Mouse (Mus musculus) fat pad, adult 2 months (tissue): ENCODE data around the gene Tdrd5.
"Not testable (repeated sequence)": the region's sequence is repeated elsewhere in the genome, so short reads cannot be mapped to it uniquely, and the experiment has no call there.

Experiments used
- DNase-seq: peaks from one replicate; pipeline ENCODE4 v3.0.0-alpha.2; 2011; ENCODE audit warnings: low read depth, low spot score; ENCODE audit errors: extremely low read depth

The Tdrd5 gene

GRCm38 (mm10) chr1:156263352-156263751, 40.1 kb downstream of the Tdrd5 start:
- DNase-seq = no peak

- DNase-seq = peak; percentile 52
Observed at GRCm38 (mm10) chr1:156254866-156255265, 48.6 kb downstream of the Tdrd5 start.

GRCm38 (mm10) chr1:156251096-156251495, 52.4 kb downstream of the Tdrd5 start:
- not testable (repeated sequence) for DNase-seq

- DNase-seq = no peak
Observed at GRCm38 (mm10) chr1:156247893-156248292, 55.6 kb downstream of the Tdrd5 start.

- no peak for DNase-seq
Observed at GRCm38 (mm10) chr1:156241713-156242348, 61.6 kb downstream of the Tdrd5 start.

GRCm38 (mm10) chr1:156241035-156241434, 62.4 kb downstream of the Tdrd5 start:
- DNase-seq = no peak

- no peak for DNase-seq
Observed at GRCm38 (mm10) chr1:156231122-156231521, 72.3 kb downstream of the Tdrd5 start.

- no peak for DNase-seq
Observed at GRCm38 (mm10) chr1:156230339-156231089, 73.0 kb downstream of the Tdrd5 start.

GRCm38 (mm10) chr1:156229448-156229847, 74.0 kb downstream of the Tdrd5 start:
- DNase-seq = no peak

GRCm38 (mm10) chr1:156228728-156229127, 74.7 kb downstream of the Tdrd5 start:
- no peak for DNase-seq

- DNase-seq = no peak
Observed at GRCm38 (mm10) chr1:156226903-156227302, 76.6 kb downstream of the Tdrd5 start.

GRCm38 (mm10) chr1:156222205-156223000, 81.1 kb downstream of the Tdrd5 start:
- no peak for DNase-seq

GRCm38 (mm10) chr1:156221327-156221726, 82.1 kb downstream of the Tdrd5 start:
- DNase-seq = no peak

- no peak for DNase-seq
Observed at GRCm38 (mm10) chr1:156218573-156218972, 84.9 kb downstream of the Tdrd5 start.

- no peak for DNase-seq
Observed at GRCm38 (mm10) chr1:156217941-156218340, 85.5 kb downstream of the Tdrd5 start.

- DNase-seq = no peak
Observed at GRCm38 (mm10) chr1:156217393-156217792, 86.1 kb downstream of the Tdrd5 start.

- no peak for DNase-seq
Observed at GRCm38 (mm10) chr1:156216249-156216648, 87.2 kb downstream of the Tdrd5 start.

- DNase-seq = no peak
Observed at GRCm38 (mm10) chr1:156214651-156215050, 88.8 kb downstream of the Tdrd5 start.

- DNase-seq = no peak
Observed at GRCm38 (mm10) chr1:156212923-156213322, 90.5 kb downstream of the Tdrd5 start.

- DNase-seq = no peak
Observed at GRCm38 (mm10) chr1:156211809-156212317, 91.6 kb downstream of the Tdrd5 start.
